Mouse (Mus musculus): ENCODE data around the gene Ppm1g.

GRCm38 (mm10) chr5:31221304-31221945 lies 938 bp upstream of the Ppm1g start:
- peak; percentile 37 for TF ChIP-seq CTCF (conservative IDR thresholded peaks at IDR 0.05; ENCODE audit: insufficient read depth, insufficient read length, low read depth, low read length)
- no peak for TF ChIP-seq POLR2A (IDR thresholded peaks at IDR 0.05; ENCODE audit: low read depth, low read length)

All from kidney, adult 2 months (tissue).